Comparison of ENCODE assay signal across 9 mouse cellular contexts in genomic region chr17:84114279-84114994, GRCm38 (mm10).
A peak's percentile ranks its signal among the peaks of the same experiment; 100 is the strongest.
DNase-seq lines count a peak whose midpoint lies in the region; ATAC-seq and TF ChIP-seq lines count a peak whose summit lies in the region.
"Had no signal": no experiment of that assay in that cellular context is flagged by ENCODE, and none has a peak within 500 bp of the region (broad histone marks: within the 10 kb centered on the region; RNA-seq: fewer than 3 reads in every experiment).

No protein-coding gene starts in this region.

- peaks cover 56% of the 10 kb centered on the region for H3K4me1 ChIP-seq in embryonic facial prominence, embryonic 10.5 days
- peaks cover 89% of the 10 kb centered on the region for H3K4me1 ChIP-seq in liver, embryonic 12.5 days

- peak overlapping the region; percentile 61 for H3K27ac ChIP-seq in layer of hippocampus, adult 2 months
- peak overlapping the region; percentile 82 for H3K27ac ChIP-seq in embryonic facial prominence, embryonic 10.5 days (replicated peaks)
- H3K27ac ChIP-seq in liver, embryonic 12.5 days, result peak overlapping the region; percentile 83

- peak overlapping the region; percentile 2; the same call in 1 of the 2 replicates for H3K4me2 ChIP-seq in liver, embryonic 12.5 days

- ATAC-seq in liver, embryonic 12.5 days, result peak; percentile 11

- H3K9me3 ChIP-seq in embryonic facial prominence, embryonic 10.5 days, result no peaks in the 10 kb centered on the region
- H3K9me3 ChIP-seq in liver, embryonic 12.5 days (replicated peaks), result no peaks in the 10 kb centered on the region

- H3K4me3 ChIP-seq in layer of hippocampus, adult 2 months, result no peak overlapping the region
- H3K4me3 ChIP-seq in embryonic facial prominence, embryonic 10.5 days, result no peak overlapping the region
- H3K4me3 ChIP-seq in liver, embryonic 12.5 days, result no peak overlapping the region
- H3K4me3 ChIP-seq: myocyte had no signal

- TF ChIP-seq CTCF in layer of hippocampus, adult 2 months (conservative IDR thresholded peaks at IDR 0.05), result no peak

- peak; percentile 30 for DNase-seq in adrenal gland, postnatal 25 days
- DNase-seq in adrenal gland, adult 2 months, result no peak
- DNase-seq in layer of hippocampus, adult 2 months (ENCODE audit: low spot score in 2 of 2), result no peak
- DNase-seq in layer of hippocampus, adult 9-10 months (ENCODE audit: low spot score), result no peak
- no peak for DNase-seq in embryonic facial prominence, embryonic 10.5 days (ENCODE audit: low spot score)
- no peak for DNase-seq in right cerebral cortex, postnatal 14 days
- no peak for DNase-seq in cerebellum, adult 11 months

- peaks cover 7% of the 10 kb centered on the region for H3K27me3 ChIP-seq in embryonic facial prominence, embryonic 10.5 days (replicated peaks; ENCODE audit: low read depth, poor library complexity, severe bottlenecking)
- H3K27me3 ChIP-seq in liver, embryonic 12.5 days (replicated peaks), result no peaks in the 10 kb centered on the region

- WGBS in embryonic facial prominence, embryonic 10.5 days, result 67% methylated on average over 9 of the region's 9 CpGs
- WGBS in liver, embryonic 12.5 days (ENCODE audit: insufficient replicate concordance), result 50% methylated on average over 9 of the region's 9 CpGs

- H3K36me3 ChIP-seq in embryonic facial prominence, embryonic 10.5 days (replicated peaks), result no peaks in the 10 kb centered on the region
- no peaks in the 10 kb centered on the region for H3K36me3 ChIP-seq in liver, embryonic 12.5 days

- H3K9ac ChIP-seq in liver, embryonic 12.5 days, result peak overlapping the region; percentile 43; the same call in 1 of the 2 replicates
